Mouse (Mus musculus): ENCODE data around the gene Anp32b. TPM values are rescaled to one million over a fixed set of nuclear protein-coding genes. Genes with fewer than 3 reads are reported as not detected.

The Anp32b gene
- total and polyA plus RNA-seq, 3 experiments, result 41.1 to 547 TPM; not detected in 1

DNA sequence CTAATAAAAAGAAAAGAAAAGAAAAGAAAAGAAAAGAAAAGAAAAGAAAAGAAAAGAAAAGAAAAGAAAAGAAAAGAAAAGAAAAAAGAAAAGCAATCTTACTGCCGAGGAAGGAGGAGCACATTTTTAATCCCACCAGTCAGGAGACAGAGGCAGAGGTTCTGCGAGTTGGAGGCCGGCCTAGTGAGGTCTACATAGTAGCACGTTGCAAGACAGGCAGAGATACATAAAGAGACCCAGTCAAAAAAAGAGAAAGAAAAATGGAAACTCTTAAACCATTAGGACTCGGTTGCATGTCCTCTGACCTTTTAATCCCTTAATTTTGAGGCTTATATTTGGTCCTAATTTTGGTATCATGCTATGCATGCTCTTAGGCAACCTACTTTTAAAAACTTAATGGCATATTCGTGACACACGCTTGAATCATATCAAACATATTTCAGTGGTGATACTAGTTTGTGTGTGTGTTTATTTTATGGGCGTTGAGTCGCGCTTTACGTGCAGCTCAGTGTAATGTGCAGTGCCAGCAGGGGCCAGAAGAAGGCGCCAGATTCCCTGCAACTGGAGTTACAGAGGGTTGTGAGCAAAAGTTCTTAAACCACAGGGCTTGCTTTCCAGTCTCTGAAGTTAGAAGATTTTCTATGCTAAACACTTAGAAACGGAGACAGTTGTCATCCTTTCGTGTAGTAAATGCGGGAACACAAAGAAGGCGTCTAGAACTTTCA, 57.2 kb downstream of the Anp32b start:
- Histone ChIP-seq H3K4me3 (ENCODE audit: control insufficient read depth in 1 of 2, insufficient read depth in 1 of 2, low read depth in 2 of 2, low read length in 2 of 2) (peak overlapping the region; percentile 58 to 68), H3K36me3 (ENCODE audit: control insufficient read depth in 1 of 2, insufficient read depth in 2 of 2, low read length in 2 of 2) (peaks cover 2 to 10% of the 10 kb centered on the region in 2 experiments; a peak in 2 of 4 replicates), H3K9ac (ENCODE audit: control insufficient read depth, low read depth, low read length, poor library complexity, severe bottlenecking) (peak overlapping the region; percentile 60), H3K27ac (ENCODE audit: control insufficient read depth, low read depth, low read length) (peak overlapping the region; percentile 73), H3K27me3 (ENCODE audit: control insufficient read depth in 1 of 2, insufficient read depth in 2 of 2, low read length in 2 of 2) (no peaks in the 10 kb centered on the region), H3K9me3 (replicated peaks; ENCODE audit: insufficient read depth, low read length) (no peaks in the 10 kb centered on the region), H3K4me1 (ENCODE audit: control insufficient read depth in 1 of 2, insufficient read depth in 2 of 2, low read length in 2 of 2) (peaks cover 6 to 14% of the 10 kb centered on the region in 2 experiments), H3K79me2 (ENCODE audit: control insufficient read depth, insufficient read depth, low read length, poor library complexity) (no peaks in the 10 kb centered on the region; the same call in 1 of the 2 replicates)
- DNase-seq (ENCODE audit: low read depth, low spot score), result peak; percentile 96
- TF ChIP-seq MEF2A (IDR thresholded peaks at IDR 0.05; ENCODE audit: extremely low read depth, insufficient replicate concordance, low read depth, low read length, poor library complexity, severe bottlenecking) (no peak), MAFK (IDR thresholded peaks at IDR 0.05; ENCODE audit: borderline replicate concordance, low read depth, low read length) (no peak), POLR2A (IDR thresholded peaks at IDR 0.05; ENCODE audit: control insufficient read depth in 1 of 2, insufficient read depth in 1 of 2, low read depth in 1 of 2, low read length in 2 of 2, poor library complexity in 1 of 2) (peak in 1 of 2 experiments; percentile 39; a peak in 1 of 4 replicates), RCOR1 (IDR thresholded peaks at IDR 0.05; ENCODE audit: low read depth, low read length) (no peak), RAD21 (IDR thresholded peaks at IDR 0.05; ENCODE audit: low read depth, low read length) (peak; percentile 78), CTCF (IDR thresholded peaks at IDR 0.05 in 2 of 3, conservative IDR thresholded peaks at IDR 0.05 in 1 of 3; ENCODE audit: control insufficient read depth in 1 of 3, insufficient read depth in 1 of 3, low read depth in 2 of 3, low read length in 3 of 3, poor library complexity in 1 of 3, severe bottlenecking in 1 of 3) (peak; percentile 85 to 95 (median 95)), GATA1 (IDR thresholded peaks at IDR 0.05; ENCODE audit: low read depth, low read length) (no peak), BHLHE40 (IDR thresholded peaks at IDR 0.05; ENCODE audit: borderline replicate concordance, low read depth, low read length) (no peak), HCFC1 (IDR thresholded peaks at IDR 0.05; ENCODE audit: low read depth, low read length) (0 out of 2 replicates have a peak, but pooled peaks have one; percentile 29), SMC3 (IDR thresholded peaks at IDR 0.05; ENCODE audit: low read depth, low read length) (peak; percentile 81), EP300 (IDR thresholded peaks at IDR 0.05; ENCODE audit: low read depth in 1 of 2, low read length in 2 of 2) (no peak), USF2 (IDR thresholded peaks at IDR 0.05; ENCODE audit: borderline replicate concordance in 1 of 2, insufficient read depth in 1 of 2, low read depth in 1 of 2, low read length in 2 of 2) (no peak), NRF1 (IDR thresholded peaks at IDR 0.05; ENCODE audit: insufficient read depth, low read depth, low read length, poor library complexity, severe bottlenecking) (no peak), E2F4 (IDR thresholded peaks at IDR 0.05; ENCODE audit: borderline replicate concordance, low read depth, low read length) (no peak), UBTF (IDR thresholded peaks at IDR 0.05; ENCODE audit: borderline replicate concordance, insufficient read depth, low read depth, low read length) (no peak), TCF12 (IDR thresholded peaks at IDR 0.05; ENCODE audit: low read depth, low read length) (no peak), POLR2AphosphoS5 (IDR thresholded peaks at IDR 0.05; ENCODE audit: borderline replicate concordance, low read depth, low read length) (no peak), ZKSCAN1 (IDR thresholded peaks at IDR 0.05; ENCODE audit: low read depth, low read length) (no peak), USF1 (IDR thresholded peaks at IDR 0.05; ENCODE audit: low read depth, low read length) (no peak), MAX (IDR thresholded peaks at IDR 0.05; ENCODE audit: low read length) (peak; percentile 33; the same call in 1 of the 2 replicates), MXI1 (IDR thresholded peaks at IDR 0.05; ENCODE audit: low read depth, low read length) (peak; percentile 34), ZC3H11A (IDR thresholded peaks at IDR 0.05; ENCODE audit: low read depth, low read length) (peak; percentile 65), MYC (IDR thresholded peaks at IDR 0.05; ENCODE audit: low read depth, low read length) (peak; percentile 15; the same call in 1 of the 2 replicates), MYB (IDR thresholded peaks at IDR 0.05; ENCODE audit: low read depth, low read length) (no peak), NELFE (IDR thresholded peaks at IDR 0.05; ENCODE audit: low read depth, low read length) (0 out of 2 replicates have a peak, but pooled peaks have one; percentile 23), POLR2AphosphoS2 (IDR thresholded peaks at IDR 0.05; ENCODE audit: low read length) (no peak), ZMIZ1 (IDR thresholded peaks at IDR 0.05; ENCODE audit: low read depth, low read length) (no peak), JUND (IDR thresholded peaks at IDR 0.05; ENCODE audit: low read depth, low read length) (0 out of 2 replicates have a peak, but pooled peaks have one; percentile 6), SIN3A (IDR thresholded peaks at IDR 0.05; ENCODE audit: low read length) (peak; percentile 87), ELF1 (IDR thresholded peaks at IDR 0.05; ENCODE audit: low read depth, low read length) (no peak), CHD1 (IDR thresholded peaks at IDR 0.05; ENCODE audit: low read depth, low read length) (0 out of 2 replicates have a peak, but pooled peaks have one; percentile 82), TBP (IDR thresholded peaks at IDR 0.05; ENCODE audit: low read depth, low read length) (no peak), KAT2A (conservative IDR thresholded peaks at IDR 0.05; ENCODE audit: low read depth, low read length) (no peak), ETS1 (IDR thresholded peaks at IDR 0.05; ENCODE audit: low read depth, low read length) (0 out of 2 replicates have a peak, but pooled peaks have one; percentile 14), GABPA (IDR thresholded peaks at IDR 0.05; ENCODE audit: low read depth, low read length) (no peak)
